Mouse (Mus musculus) bone marrow macrophage, adult 2 months (primary cell): ENCODE measurements around the gene Ddx42.

Source experiments
- CTCF ChIP-seq: IDR thresholded peaks from 2 replicates; pipeline ENCODE4 v1.5.1; 2012; ENCODE audit warnings: low read depth, mild to moderate bottlenecking, low read length, moderate library complexity
- POLR2A ChIP-seq: IDR thresholded peaks from 2 replicates; pipeline ENCODE4 v1.6.1; 2012; ENCODE audit warnings: mild to moderate bottlenecking, low read depth, low read length, borderline replicate concordance

DNA sequence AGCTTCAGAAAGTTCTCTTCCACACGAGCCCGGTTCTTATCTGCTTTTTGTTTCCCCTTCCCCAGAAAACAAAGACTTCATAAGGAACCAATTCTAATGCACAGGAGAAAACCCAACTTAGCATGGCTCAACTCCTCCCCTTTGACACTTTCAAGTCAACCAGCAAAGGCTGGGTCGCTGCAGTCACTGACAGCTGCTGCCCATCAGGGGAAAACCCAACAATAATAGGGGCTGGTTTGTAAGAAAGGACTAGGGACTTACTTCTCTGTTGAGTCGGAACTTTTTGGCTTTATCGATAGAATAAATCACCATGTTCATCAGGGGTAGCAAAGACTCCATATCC, 14.6 kb upstream of the Ddx42 start, which contains the start of gene Strada:
- no peak for TF ChIP-seq CTCF
- TF ChIP-seq POLR2A, result no peak
